Mouse (Mus musculus) megakaryocyte-erythroid progenitor cell, adult 5-6 weeks (primary cell): ENCODE measurements around the gene Aqp7. TPM values are rescaled to one million over a fixed set of nuclear protein-coding genes. Genes with fewer than 3 reads are reported as not detected.
A peak's percentile ranks its signal among the peaks of the same experiment; 100 is the strongest.

Experiments used
- ATAC-seq: replicated peaks from 2 replicates; pipeline ENCODE4 v1.8.0; 2016; ENCODE audit warnings: mild to moderate bottlenecking, inconsistent platforms; ENCODE audit not compliant: severe bottlenecking, poor library complexity, low FRiP score, low TSS enrichment
- total RNA-seq, 2 experiments: library from RNA; stranded (forward) in 1 of 2; stranded (reverse) in 1 of 2; fragments of 200-1000, 215-1000 nt in 1 of 2; fragments of >200 nt in 1 of 2; fragmentation: Nextera tagmentation in 1 of 2; gene quantifications; 2 replicates each; pipeline ENCODE4 v1.2.3; 2014 to 2017

Aqp7 gene
- total RNA-seq, 2 experiments from 2014 or later: not detected

DNA sequence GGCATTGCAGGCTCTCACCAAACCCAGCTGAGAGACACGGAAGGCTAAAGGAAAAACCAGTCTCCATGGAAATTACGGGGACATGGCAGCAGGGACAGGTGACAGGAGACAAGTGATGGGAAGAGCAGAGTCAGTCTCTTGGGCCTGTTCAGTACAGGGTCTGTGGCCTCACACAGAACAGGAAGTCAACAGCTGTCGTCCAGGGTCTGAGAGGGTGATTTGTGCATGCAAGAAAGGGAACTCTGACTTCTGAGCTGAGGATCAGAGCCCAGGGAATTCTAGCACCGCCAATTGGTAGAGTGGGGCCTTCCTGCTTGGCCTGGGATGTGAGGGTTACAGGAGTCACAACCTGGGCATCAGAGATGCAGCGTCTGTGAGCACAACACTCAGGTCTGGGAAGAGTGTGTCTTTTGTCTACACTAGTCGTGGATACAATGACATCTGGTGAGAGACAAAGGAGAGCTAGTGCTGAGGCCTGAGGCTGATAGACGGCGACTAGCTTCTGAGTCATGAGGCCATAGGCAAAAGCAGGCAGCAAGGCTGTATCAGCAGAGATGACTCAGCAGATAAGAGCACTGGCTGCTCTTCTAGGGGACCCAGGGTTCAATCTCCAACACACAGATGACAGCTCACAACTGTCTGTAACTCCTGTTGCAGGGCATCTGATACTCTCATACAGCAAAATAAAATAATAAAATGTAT lies 21.7 kb downstream of the Aqp7 start:
- ATAC-seq: peak; percentile 64

- ATAC-seq: no peak
Observed at GRCm38 (mm10) chr4:41021094-41021493, 26.8 kb downstream of the Aqp7 start.

- no peak for ATAC-seq
Observed at GRCm38 (mm10) chr4:41015798-41016197, 32.1 kb downstream of the Aqp7 start.

- ATAC-seq: peak; percentile 63
Observed at GRCm38 (mm10) chr4:41013351-41013750, 34.6 kb downstream of the Aqp7 start.

- no peak for ATAC-seq
Observed at GRCm38 (mm10) chr4:41000842-41001639, 46.9 kb downstream of the Aqp7 start.

DNA sequence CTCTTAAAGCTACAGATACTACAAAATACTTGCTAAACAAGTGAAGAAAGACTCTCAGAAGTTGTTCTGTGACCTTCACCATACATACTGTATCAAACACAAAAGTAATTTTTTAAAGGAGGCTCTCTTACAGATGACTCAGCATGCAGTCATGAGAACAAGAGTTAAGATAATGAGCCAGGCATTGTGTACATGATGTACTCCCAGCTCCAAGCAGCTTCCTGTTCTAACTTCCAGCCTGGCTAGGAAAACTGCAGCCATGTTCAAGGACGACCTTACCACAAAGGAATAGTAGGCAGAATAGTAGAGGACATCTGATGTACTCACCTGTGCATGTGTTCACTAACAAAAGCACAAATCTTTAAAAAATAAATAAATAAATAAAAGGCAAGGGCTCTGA lies 47.7 kb downstream of the Aqp7 start:
- no peak for ATAC-seq

- ATAC-seq: peak; percentile 52
Observed at GRCm38 (mm10) chr4:40997916-40998315, 50.0 kb downstream of the Aqp7 start.

- peak; percentile 50 for ATAC-seq
Observed at GRCm38 (mm10) chr4:40996302-40996701, 51.6 kb downstream of the Aqp7 start.

DNA sequence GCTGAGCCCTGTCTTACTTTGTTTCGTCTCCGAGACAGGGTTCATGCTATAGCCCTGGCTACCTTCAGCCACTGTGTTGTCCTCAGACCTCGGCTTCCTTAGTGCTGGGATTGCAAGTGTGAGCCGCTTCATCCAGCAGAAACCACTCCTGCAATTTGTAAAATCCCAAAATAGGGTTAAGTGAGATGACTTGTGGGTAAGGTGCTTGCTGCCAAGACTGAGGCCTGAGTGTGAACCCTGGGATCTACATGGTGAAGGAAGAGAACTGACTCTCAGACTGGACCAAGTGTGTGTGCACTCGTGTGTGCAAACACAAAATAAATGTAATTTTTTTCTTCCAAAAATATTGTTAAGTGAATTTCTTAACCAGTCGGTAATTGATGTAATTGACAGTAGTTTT lies 58.3 kb downstream of the Aqp7 start:
- ATAC-seq: no peak

DNA sequence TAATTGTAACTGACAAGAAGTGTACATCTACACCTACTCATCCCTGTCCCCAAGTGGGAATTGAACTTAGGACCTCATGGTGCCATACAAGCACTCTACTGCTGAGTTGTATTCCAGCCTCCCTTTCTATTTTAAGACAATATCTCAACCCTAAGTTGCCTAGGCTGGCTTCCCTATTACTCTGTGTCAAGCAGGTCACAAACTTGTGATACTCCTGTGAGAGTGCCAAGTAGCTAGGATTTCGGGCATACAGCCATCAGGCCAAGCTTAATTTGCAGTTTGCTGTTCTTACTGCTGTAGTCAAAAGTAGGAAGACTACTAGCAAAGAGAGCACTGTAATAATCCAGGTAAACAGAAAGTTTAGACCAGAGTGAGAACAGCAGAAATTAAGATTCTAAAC lies 64.3 kb downstream of the Aqp7 start:
- no peak for ATAC-seq

Other genes with a start within 250 kb of the Aqp7 start
- gene B4galt1, start 194.1 kb downstream of the Aqp7 start, total RNA-seq (2014; fragmentation: Nextera tagmentation): 30.8 and 35.1 TPM in 2 replicates
- gene B4galt1, start 194.1 kb downstream of the Aqp7 start, total RNA-seq (2017): 14.4 and 20.5 TPM in 2 replicates
- gene Spink4, start 128.1 kb downstream of the Aqp7 start, total RNA-seq (2014; fragmentation: Nextera tagmentation): not detected in 2 replicates
- not detected in 2 replicates for gene Spink4, start 128.1 kb downstream of the Aqp7 start, total RNA-seq (2017)
- gene Bag1, start 99.8 kb downstream of the Aqp7 start, total RNA-seq (2014; fragmentation: Nextera tagmentation): 224 and 246 TPM in 2 replicates
- gene Bag1, start 99.8 kb downstream of the Aqp7 start, total RNA-seq (2017): 650 and 683 TPM in 2 replicates
- gene Chmp5, start 99.7 kb downstream of the Aqp7 start, total RNA-seq (2014; fragmentation: Nextera tagmentation): 24.2 and 31.7 TPM in 2 replicates
- 74.8 and 110 TPM in 2 replicates for gene Chmp5, start 99.7 kb downstream of the Aqp7 start, total RNA-seq (2017)
- gene Nfx1, start 77.2 kb downstream of the Aqp7 start, total RNA-seq (2014; fragmentation: Nextera tagmentation): 75.8 and 103 TPM in 2 replicates
- gene Nfx1, start 77.2 kb downstream of the Aqp7 start, total RNA-seq (2017): 74.3 and 77.6 TPM in 2 replicates
- 1.1 TPM in 1 of 2 replicates, not detected in the other for gene Aqp3, start 50.0 kb upstream of the Aqp7 start, total RNA-seq (2014; fragmentation: Nextera tagmentation)
- gene Aqp3, start 50.0 kb upstream of the Aqp7 start, total RNA-seq (2017): 1.2 TPM in 1 of 2 replicates, not detected in the other
- gene Nol6, start 76.3 kb upstream of the Aqp7 start, total RNA-seq (2014; fragmentation: Nextera tagmentation): 44.6 and 49.1 TPM in 2 replicates
- gene Nol6, start 76.3 kb upstream of the Aqp7 start, total RNA-seq (2017): 24.8 and 26.9 TPM in 2 replicates
- gene Ube2r2, start 87.6 kb upstream of the Aqp7 start, total RNA-seq (2014; fragmentation: Nextera tagmentation): 86.7 and 101 TPM in 2 replicates
- gene Ube2r2, start 87.6 kb upstream of the Aqp7 start, total RNA-seq (2017): 36.5 and 46.2 TPM in 2 replicates
- gene Ubap2, start 227.0 kb upstream of the Aqp7 start, total RNA-seq (2014; fragmentation: Nextera tagmentation): 92.9 and 107 TPM in 2 replicates
- gene Ubap2, start 227.0 kb upstream of the Aqp7 start, total RNA-seq (2017): 31.5 and 35.4 TPM in 2 replicates